In the genomic region with DNA sequence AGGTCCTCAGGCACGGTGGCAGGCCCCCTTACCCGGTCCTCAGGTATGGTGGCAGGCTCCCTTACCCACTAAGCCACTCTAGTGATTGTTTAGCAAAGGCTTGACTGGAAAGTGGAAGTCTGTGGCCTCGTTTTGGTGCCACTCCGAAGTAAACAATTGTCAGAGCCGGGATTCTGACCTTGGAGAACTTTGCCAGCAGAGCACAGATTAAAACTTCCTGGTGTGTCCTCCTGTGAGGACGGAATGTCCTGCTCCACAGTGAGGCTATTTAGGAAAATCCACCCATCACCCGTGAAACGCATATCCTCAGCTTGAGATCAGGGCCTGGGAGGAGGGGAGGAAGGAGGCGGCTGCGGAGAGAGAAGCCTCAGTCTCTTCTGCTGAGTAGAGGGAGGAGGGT, we compare ENCODE assay signal across 26 mouse cellular contexts. TPM values are rescaled to one million over a fixed set of nuclear protein-coding genes. Genes with fewer than 3 reads are reported as not detected.
DNase-seq lines count a peak whose midpoint lies in the region; ATAC-seq and TF ChIP-seq lines count a peak whose summit lies in the region.
"Had no signal": no experiment of that assay in that cellular context is flagged by ENCODE, and none has a peak within 500 bp of the region (broad histone marks: within the 10 kb centered on the region; RNA-seq: fewer than 3 reads in every experiment).

No protein-coding gene starts in this region.

- H3K9ac ChIP-seq in heart, embryonic 12.5 days = no peak overlapping the region
- H3K9ac ChIP-seq in midbrain, postnatal 0 days (replicated peaks; ENCODE audit: low read length, poor library complexity, severe bottlenecking) = no peak overlapping the region
- H3K9ac ChIP-seq: forebrain, postnatal 0 days; heart, embryonic 15.5 days; lung, embryonic 14.5 days had no signal

- H3K36me3 ChIP-seq in heart, embryonic 12.5 days = no peaks in the 10 kb centered on the region
- no peaks in the 10 kb centered on the region for H3K36me3 ChIP-seq in testis, adult 2 months (ENCODE audit: control insufficient read depth, insufficient read depth, low read length)
- H3K36me3 ChIP-seq in midbrain, postnatal 0 days (ENCODE audit: insufficient read depth, low read length) = no peaks in the 10 kb centered on the region
- H3K36me3 ChIP-seq: heart, embryonic 15.5 days; limb, embryonic 10.5 days had no signal

- peak; percentile 56 to 76 for DNase-seq in heart, adult 18-20 months
- DNase-seq in lung, postnatal 25 days (ENCODE audit: low spot score) = peak; percentile 50
- DNase-seq in lung, postnatal 10 days = no peak
- peak; percentile 23 to 44 for DNase-seq in heart, adult 9 months (ENCODE audit: low spot score in 2 of 2)
- DNase-seq in spleen, postnatal 4 days (ENCODE audit: low spot score in 2 of 2) = no peak
- DNase-seq in midbrain, postnatal 0 days (ENCODE audit: low spot score) = no peak
- DNase-seq: cerebellum, adult 9-10 months; forebrain, postnatal 0 days; gastrocnemius, adult 2 months; kidney, adult 11 months; lung, embryonic 14.5 days; thymus, adult 2 months had no signal

- no peak overlapping the region for H3K4me3 ChIP-seq in heart, embryonic 12.5 days
- H3K4me3 ChIP-seq in testis, adult 2 months (ENCODE audit: control insufficient read depth, low read depth, low read length) = no peak overlapping the region
- no peak overlapping the region for H3K4me3 ChIP-seq in midbrain, postnatal 0 days (ENCODE audit: low read depth, low read length)
- H3K4me3 ChIP-seq: gastrocnemius, adult 2 months; heart, embryonic 15.5 days; layer of hippocampus, adult 2 months; left cerebral cortex, adult 2 months; limb, embryonic 10.5 days had no signal

- peaks cover 5% of the 10 kb centered on the region for H3K4me1 ChIP-seq in heart, embryonic 12.5 days (replicated peaks)
- H3K4me1 ChIP-seq in testis, adult 2 months (ENCODE audit: control insufficient read depth, insufficient read depth, low read length) = peaks cover 6% of the 10 kb centered on the region
- no peaks in the 10 kb centered on the region for H3K4me1 ChIP-seq in midbrain, postnatal 0 days (ENCODE audit: insufficient read depth, low read length)
- H3K4me1 ChIP-seq: heart, embryonic 15.5 days had no signal

- no peaks in the 10 kb centered on the region for H3K27me3 ChIP-seq in heart, embryonic 12.5 days (replicated peaks)
- no peaks in the 10 kb centered on the region for H3K27me3 ChIP-seq in testis, adult 2 months (ENCODE audit: control insufficient read depth, insufficient read depth, low read length)
- H3K27me3 ChIP-seq in midbrain, postnatal 0 days (ENCODE audit: insufficient read depth, low read length) = no peaks in the 10 kb centered on the region
- H3K27me3 ChIP-seq: heart, embryonic 15.5 days had no signal

- H3K27ac ChIP-seq in heart, embryonic 12.5 days (ENCODE audit: poor library complexity, severe bottlenecking) = no peak overlapping the region
- H3K27ac ChIP-seq in testis, adult 2 months (ENCODE audit: control insufficient read depth, insufficient read depth, low read depth, low read length) = peak overlapping the region; percentile 89
- H3K27ac ChIP-seq in midbrain, postnatal 0 days (ENCODE audit: low read depth, low read length) = no peak overlapping the region
- H3K27ac ChIP-seq: gastrocnemius, adult 2 months; heart, embryonic 15.5 days; hindbrain, postnatal 0 days; kidney, postnatal 0 days; layer of hippocampus, adult 2 months; left cerebral cortex, adult 2 months; limb, embryonic 10.5 days had no signal

- TF ChIP-seq CTCF in testis, adult 2 months (IDR thresholded peaks at IDR 0.05; ENCODE audit: control insufficient read depth, insufficient read depth, insufficient replicate concordance, low read depth, low read length) = no peak
- no peak for TF ChIP-seq CTCF in midbrain, postnatal 0 days (IDR thresholded peaks at IDR 0.05)

- TF ChIP-seq POLR2A in testis, adult 2 months (IDR thresholded peaks at IDR 0.05; ENCODE audit: control insufficient read depth, low read depth, low read length) = no peak

- WGBS in heart, embryonic 12.5 days = 57% methylated on average over 10 of the region's 10 CpGs
- 67% methylated on average over 9 of the region's 10 CpGs for WGBS in midbrain, postnatal 0 days

- H3K4me2 ChIP-seq in heart, embryonic 12.5 days = no peak overlapping the region
- H3K4me2 ChIP-seq in midbrain, postnatal 0 days (ENCODE audit: low read depth, low read length, poor library complexity, severe bottlenecking) = no peak overlapping the region
- H3K4me2 ChIP-seq: heart, embryonic 15.5 days; lung, embryonic 14.5 days had no signal

- ATAC-seq in heart, embryonic 12.5 days (ENCODE audit: insufficient number of reproducible peaks, low FRiP score) = no peak
- no peak for ATAC-seq in midbrain, postnatal 0 days (ENCODE audit: low FRiP score)
- ATAC-seq: forebrain, postnatal 0 days; hindbrain, postnatal 0 days had no signal

- 0 out of 2 replicates have a peak, but pooled peaks cover 6% of the 10 kb centered on the region for H3K9me3 ChIP-seq in heart, embryonic 12.5 days (replicated peaks)
- H3K9me3 ChIP-seq in midbrain, postnatal 0 days (ENCODE audit: low read length) = no peaks in the 10 kb centered on the region
- H3K9me3 ChIP-seq: heart, embryonic 15.5 days; limb, embryonic 10.5 days had no signal

RNA-seq across cellular contexts. Expression of gene Klf17, which starts 22.9 kb away (rescaled TPM):
- total RNA-seq in heart, adult 18-20 months (2021) = not detected
- polyA plus RNA-seq in heart, embryonic 12.5 days (2016; fragmentation: Nextera tagmentation; extraction: Ambion mirVana) = not detected in 2 replicates
- 31.3 and 33.3 TPM in 2 replicates for polyA plus RNA-seq in testis, adult 2 months (2012; rRNA removed)
- not detected in 2 replicates for total RNA-seq in midbrain, postnatal 0 days (2014; rRNA removed)
- polyA plus RNA-seq in midbrain, postnatal 0 days (2015; fragmentation: Nextera tagmentation; extraction: Ambion mirVana) = not detected in 2 replicates
- total RNA-seq: adrenal gland, adult 18-20 months; forebrain, postnatal 0 days; gastrocnemius, adult 2 months; hindbrain, postnatal 0 days; layer of hippocampus, adult 2 months; left cerebral cortex, adult 2 months; megakaryocyte-erythroid progenitor cell, adult 5-6 weeks; MEL had no signal
- polyA plus RNA-seq: embryonic facial prominence, embryonic 14.5 days; forebrain, postnatal 0 days; heart, embryonic 15.5 days; hindbrain, postnatal 0 days; kidney, postnatal 0 days; lung, embryonic 14.5 days; neural tube, embryonic 11.5 days; thymus, adult 2 months; urinary bladder, adult 2 months had no signal

RNA-seq across cellular contexts. Expression of gene Slc6a9, which starts 46.0 kb away (rescaled TPM):
- 1 to 10 TPM; 1.7 to 2.1 TPM for total RNA-seq in heart, adult 18-20 months (2021)
- 10.3 and 10.8 TPM in 2 replicates for polyA plus RNA-seq in heart, embryonic 12.5 days (2016; fragmentation: Nextera tagmentation; extraction: Ambion mirVana)
- 6.4 and 7.4 TPM in 2 replicates for polyA plus RNA-seq in testis, adult 2 months (2012; rRNA removed)
- total RNA-seq in midbrain, postnatal 0 days (2014; rRNA removed) = 71.2 and 105 TPM in 2 replicates
- 58.7 and 70.5 TPM in 2 replicates for polyA plus RNA-seq in midbrain, postnatal 0 days (2015; fragmentation: Nextera tagmentation; extraction: Ambion mirVana)

Comparison
In these comparisons a context has a peak if more than half of its experiments do, and no peak if none do; other contexts are left out.
1. DNase-seq: peak in heart, adult 18-20 months (2 of 2), lung, postnatal 25 days (single experiment) and heart, adult 9 months (2 of 2); none in lung, postnatal 10 days (single experiment), spleen, postnatal 4 days (0 of 2) and midbrain, postnatal 0 days (single experiment).
2. RNA of gene Klf17, which starts 22.9 kb away (polyA plus RNA-seq): 31.3 to 33.3 TPM in testis, adult 2 months; not detected in heart, embryonic 12.5 days and not detected in midbrain, postnatal 0 days; every median in the first group is over 10 times any median in the second.